Mouse (Mus musculus) kidney, embryonic 14.5 days (tissue): ENCODE data around the gene Mrps33. TPM values are rescaled to one million over a fixed set of nuclear protein-coding genes. Genes with fewer than 3 reads are reported as not detected.

Source experiments
- ATAC-seq: fragments of 200-750 bp; cut with Nextera tagmentation; 2 replicates; pipeline ENCODE4 v1.8.0; 2017; ENCODE audit warnings: moderate number of reproducible peaks, mild to moderate bottlenecking, moderate TSS enrichment, moderate library complexity; ENCODE audit not compliant: low FRiP score, low TSS enrichment
- H3K27ac ChIP-seq: fragments of 300-500 bp; sonication (generic); 2 replicates; pipeline ENCODE4 v1.5.1; 2014; ENCODE audit warnings: low read depth, mild to moderate bottlenecking, low read length, moderate library complexity, mixed read lengths
- H3K27me3 ChIP-seq: fragments of 300-500 bp; sonication (generic); 2 replicates; pipeline ENCODE4 v1.6.1; 2014; ENCODE audit warnings: mild to moderate bottlenecking, low read length; ENCODE audit not compliant: control insufficient read depth, insufficient read depth
- H3K36me3 ChIP-seq: fragments of 300-500 bp; sonication (generic); 2 replicates; pipeline ENCODE4 v1.6.1; 2014; ENCODE audit warnings: low read length, mixed read lengths; ENCODE audit not compliant: control insufficient read depth, insufficient read depth
- H3K4me1 ChIP-seq: fragments of 300-500 bp; sonication (generic); 2 replicates; pipeline ENCODE4 v1.6.1; 2014; ENCODE audit warnings: low read length, mixed read lengths; ENCODE audit not compliant: control insufficient read depth, insufficient read depth
- H3K4me2 ChIP-seq: fragments of 300-500 bp; sonication (generic); replicated peaks from 2 replicates; pipeline ENCODE4 v1.6.1; 2014; ENCODE audit warnings: low read depth, mild to moderate bottlenecking, low read length
- H3K4me3 ChIP-seq: fragments of 300-500 bp; sonication (generic); 2 replicates; pipeline ENCODE4 v1.5.1; 2014; ENCODE audit warnings: mild to moderate bottlenecking, low read length
- H3K9ac ChIP-seq: fragments of 300-500 bp; sonication (generic); 2 replicates; pipeline ENCODE4 v1.6.1; 2014; ENCODE audit warnings: low read depth, mild to moderate bottlenecking, low read length, moderate library complexity
- H3K9me3 ChIP-seq: fragments of 300-500 bp; sonication (generic); 2 replicates; pipeline ENCODE4 v1.6.1; 2016; ENCODE audit warnings: low read length; ENCODE audit not compliant: control insufficient read depth
- WGBS: fragments of 180-500 bp; shearing (Covaris S2); extraction: QIAGEN DNeasy Blood & Tissue Kit; methylation state at CpG from one replicate; pipeline ENCODE4 v1.1.7; 2014; 5-methylcytosine and 5-hydroxymethylcytosine counted together
- polyA plus RNA-seq: library from polyadenylated mRNA; unstranded; fragments of >200 nt; fragmentation: Nextera tagmentation; extraction: Ambion mirVana; gene quantifications from 2 replicates; pipeline ENCODE4 v1.2.1, GENCODE M21; 2014

Gene Mrps33
- polyA plus RNA-seq, 1 experiment from 2014 or later: 208 TPM

- no peak overlapping the region for H3K27ac ChIP-seq
Measured at GRCm38 (mm10) chr6:39785944-39786343, 24.8 kb downstream of the Mrps33 start.

GRCm38 (mm10) chr6:39783521-39783920 is 27.3 kb downstream of the Mrps33 start:
- H3K4me3 ChIP-seq: no peak overlapping the region
- H3K9ac ChIP-seq: no peak overlapping the region
- H3K4me1 ChIP-seq: no peaks in the 10 kb centered on the region
- H3K27ac ChIP-seq: no peak overlapping the region
- 74% methylated on average over 7 of the region's 7 CpGs for WGBS
- no peaks in the 10 kb centered on the region for H3K27me3 ChIP-seq
- H3K4me2 ChIP-seq: no peak overlapping the region
- no peak for ATAC-seq
- H3K9me3 ChIP-seq: no peaks in the 10 kb centered on the region
- H3K36me3 ChIP-seq: no peaks in the 10 kb centered on the region

More at GRCm38 (mm10) chr6:39785944-39786343, 24.8 kb downstream of the Mrps33 start:
- Histone ChIP-seq H3K27me3 (no peaks in the 10 kb centered on the region), H3K9ac (no peak overlapping the region), H3K4me2 (no peak overlapping the region), H3K4me1 (no peaks in the 10 kb centered on the region), H3K36me3 (no peaks in the 10 kb centered on the region), H3K4me3 (no peak overlapping the region), H3K9me3 (no peaks in the 10 kb centered on the region)
- no peak for ATAC-seq
- WGBS: 82% methylated on average over 5 of the region's 5 CpGs

- no peak overlapping the region for H3K4me3 ChIP-seq
- no peaks in the 10 kb centered on the region for H3K9me3 ChIP-seq
- 37% methylated on average over 3 of the region's 3 CpGs for WGBS
- no peak overlapping the region for H3K9ac ChIP-seq
- H3K4me1 ChIP-seq: no peaks in the 10 kb centered on the region
- H3K27me3 ChIP-seq: no peaks in the 10 kb centered on the region
- ATAC-seq: no peak
- H3K36me3 ChIP-seq: no peaks in the 10 kb centered on the region
- no peak overlapping the region for H3K27ac ChIP-seq
- H3K4me2 ChIP-seq: no peak overlapping the region
Measured at GRCm38 (mm10) chr6:39782618-39783017, 28.2 kb downstream of the Mrps33 start.

GRCm38 (mm10) chr6:39781766-39782530 is 28.8 kb downstream of the Mrps33 start:
- no peaks in the 10 kb centered on the region for H3K9me3 ChIP-seq
- no peak overlapping the region; the same call in 1 of the 2 replicates for H3K4me2 ChIP-seq
- H3K9ac ChIP-seq: no peak overlapping the region
- 0 out of 2 replicates have a peak, but pooled peaks have one; percentile 26 for ATAC-seq
- no peaks in the 10 kb centered on the region for H3K36me3 ChIP-seq
- no peaks in the 10 kb centered on the region for H3K4me1 ChIP-seq
- H3K27ac ChIP-seq: no peak overlapping the region
- no peak overlapping the region for H3K4me3 ChIP-seq
- WGBS: 47% methylated on average over 17 of the region's 17 CpGs
- no peaks in the 10 kb centered on the region for H3K27me3 ChIP-seq

- 4% methylated on average over 18 of the region's 18 CpGs for WGBS
- no peaks in the 10 kb centered on the region for H3K27me3 ChIP-seq
- H3K9me3 ChIP-seq: no peaks in the 10 kb centered on the region
- ATAC-seq: peak; percentile 45; the same call in 1 of the 2 replicates
- H3K27ac ChIP-seq: no peak overlapping the region
- H3K4me3 ChIP-seq: no peak overlapping the region
- no peaks in the 10 kb centered on the region for H3K36me3 ChIP-seq
- H3K9ac ChIP-seq: 0 out of 2 replicates have a peak overlapping the region, but pooled peaks have one; percentile 19
- no peaks in the 10 kb centered on the region for H3K4me1 ChIP-seq
- H3K4me2 ChIP-seq: peak overlapping the region; percentile 1
Measured at GRCm38 (mm10) chr6:39780857-39781666, 29.7 kb downstream of the Mrps33 start.

GRCm38 (mm10) chr6:39778506-39778905 is 32.3 kb downstream of the Mrps33 start:
- Histone ChIP-seq H3K4me1 (no peaks in the 10 kb centered on the region), H3K9me3 (no peaks in the 10 kb centered on the region)
- 92% methylated on average over 1 of the region's 1 CpGs for WGBS

GRCm38 (mm10) chr6:39776275-39776674 is 34.5 kb downstream of the Mrps33 start:
- Histone ChIP-seq H3K27me3 (no peaks in the 10 kb centered on the region), H3K27ac (no peak overlapping the region), H3K9ac (no peak overlapping the region), H3K9me3 (no peaks in the 10 kb centered on the region), H3K4me3 (no peak overlapping the region), H3K4me1 (no peaks in the 10 kb centered on the region), H3K36me3 (no peaks in the 10 kb centered on the region), H3K4me2 (no peak overlapping the region)
- ATAC-seq: no peak
- WGBS: 91% methylated on average over 6 of the region's 6 CpGs

More at GRCm38 (mm10) chr6:39778506-39778905, 32.3 kb downstream of the Mrps33 start:
- H3K27me3 ChIP-seq: no peaks in the 10 kb centered on the region
- ATAC-seq: no peak
- no peak overlapping the region for H3K4me2 ChIP-seq
- no peak overlapping the region for H3K4me3 ChIP-seq
- no peak overlapping the region for H3K27ac ChIP-seq
- H3K36me3 ChIP-seq: no peaks in the 10 kb centered on the region
- H3K9ac ChIP-seq: no peak overlapping the region

- no peak overlapping the region for H3K4me2 ChIP-seq
- H3K27me3 ChIP-seq: no peaks in the 10 kb centered on the region
- no peak for ATAC-seq
- H3K4me1 ChIP-seq: no peaks in the 10 kb centered on the region
- no peak overlapping the region for H3K9ac ChIP-seq
- H3K36me3 ChIP-seq: no peaks in the 10 kb centered on the region
- H3K27ac ChIP-seq: no peak overlapping the region
- WGBS: 84% methylated on average over 9 of the region's 9 CpGs
- H3K9me3 ChIP-seq: no peaks in the 10 kb centered on the region
- no peak overlapping the region for H3K4me3 ChIP-seq
Measured at GRCm38 (mm10) chr6:39775029-39775428, 35.8 kb downstream of the Mrps33 start.

GRCm38 (mm10) chr6:39757229-39757628 is 53.6 kb downstream of the Mrps33 start:
- no peaks in the 10 kb centered on the region for H3K9me3 ChIP-seq
- no peak overlapping the region for H3K27ac ChIP-seq
- no peak for ATAC-seq
- H3K4me2 ChIP-seq: no peak overlapping the region
- H3K9ac ChIP-seq: no peak overlapping the region
- no peaks in the 10 kb centered on the region for H3K4me1 ChIP-seq
- H3K27me3 ChIP-seq: no peaks in the 10 kb centered on the region
- 83% methylated on average over 2 of the region's 2 CpGs for WGBS
- H3K4me3 ChIP-seq: no peak overlapping the region
- no peaks in the 10 kb centered on the region for H3K36me3 ChIP-seq
